Mouse (Mus musculus) forebrain, postnatal 0 days (tissue): ENCODE data around the gene Hnrnpab. TPM values are rescaled to one million over a fixed set of nuclear protein-coding genes. Genes with fewer than 3 reads are reported as not detected.

Source experiments
- ATAC-seq: fragments of 200-750 bp; cut with Nextera tagmentation; 2 replicates; pipeline ENCODE4 v1.8.0; 2017; ENCODE audit warnings: mild to moderate bottlenecking, moderate library complexity
- DNase-seq: peaks from one replicate; pipeline ENCODE4 v3.0.0-alpha.2; 2015
- H3K27ac ChIP-seq: fragments of 300-500 bp; sonication (generic); 2 replicates; pipeline ENCODE4 v1.5.1; 2014; ENCODE audit warnings: low read depth, mild to moderate bottlenecking, antibody characterized with exemption, low read length, moderate library complexity, mixed read lengths
- H3K27me3 ChIP-seq: fragments of 300-500 bp; sonication (generic); 2 replicates; pipeline ENCODE4 v1.6.1; 2014; ENCODE audit warnings: mild to moderate bottlenecking, low read length, mixed read lengths; ENCODE audit not compliant: insufficient read depth
- H3K36me3 ChIP-seq: fragments of 300-500 bp; sonication (generic); 2 replicates; pipeline ENCODE4 v1.6.1; 2014; ENCODE audit warnings: mild to moderate bottlenecking, moderate library complexity; ENCODE audit not compliant: insufficient read depth
- H3K4me1 ChIP-seq: fragments of 300-500 bp; sonication (generic); 2 replicates; pipeline ENCODE4 v1.6.1; 2014; ENCODE audit warnings: antibody characterized with exemption; ENCODE audit not compliant: insufficient read depth
- H3K4me2 ChIP-seq: fragments of 300-500 bp; sonication (generic); 2 replicates; pipeline ENCODE4 v1.6.1; 2014; ENCODE audit warnings: low read depth, mild to moderate bottlenecking, moderate library complexity
- H3K4me3 ChIP-seq: fragments of 300-500 bp; sonication (generic); 2 replicates; pipeline ENCODE4 v1.5.1; 2014; ENCODE audit warnings: low read depth, low read length, mixed read lengths
- H3K9ac ChIP-seq: fragments of 300-500 bp; sonication (generic); 2 replicates; pipeline ENCODE4 v1.6.1; 2014; ENCODE audit warnings: mild to moderate bottlenecking
- H3K9me3 ChIP-seq: fragments of 300-500 bp; sonication (generic); 2 replicates; pipeline ENCODE4 v1.6.1; 2016; ENCODE audit warnings: low read length
- CTCF ChIP-seq: sonication (generic); IDR thresholded peaks from 2 replicates; pipeline ENCODE4 v1.5.1; 2016; ENCODE audit warnings: antibody characterized with exemption, control low read depth, low read depth
- WGBS: fragments of 180-500 bp; shearing (Covaris S2); extraction: QIAGEN DNeasy Blood & Tissue Kit; methylation state at CpG from one replicate; pipeline ENCODE4 v1.1.7; 2014; 5-methylcytosine and 5-hydroxymethylcytosine counted together
- polyA plus RNA-seq: library from polyadenylated mRNA; unstranded; fragments of >200 nt; fragmentation: Nextera tagmentation; extraction: Ambion mirVana; gene quantifications from 2 replicates; pipeline ENCODE4 v1.2.1, GENCODE M21; 2015
- total RNA-seq: library from RNA; depleted of rRNA; stranded (reverse); fragments of >200 nt; gene quantifications from 2 replicates; pipeline ENCODE4 v1.2.3, GENCODE M21; 2014

The Hnrnpab gene
- total and polyA plus RNA-seq, 2 experiments from 2014 or later = 350 to 364 TPM

- Histone ChIP-seq H3K36me3 (peaks cover 5% of the 10 kb centered on the region; the same call in 1 of the 2 replicates), H3K27ac (no peak overlapping the region), H3K9ac (peak overlapping the region; percentile 73; the same call in 1 of the 2 replicates), H3K4me3 (peak overlapping the region; percentile 64), H3K4me2 (peak overlapping the region; percentile 86), H3K27me3 (no peaks in the 10 kb centered on the region), H3K9me3 (no peaks in the 10 kb centered on the region), H3K4me1 (no peaks in the 10 kb centered on the region)
- WGBS = 35% methylated on average over 11 of the region's 11 CpGs
- DNase-seq (no peak), ATAC-seq (0 out of 2 replicates have a peak, but pooled peaks have one; percentile 2)
- TF ChIP-seq CTCF = no peak
Observed at GRCm38 (mm10) chr11:51649111-51649888, 42.7 kb upstream of the Hnrnpab start.

GRCm38 (mm10) chr11:51648566-51648965 is 41.9 kb upstream of the Hnrnpab start:
- ATAC-seq = no peak
- H3K36me3 ChIP-seq = peaks cover 8% of the 10 kb centered on the region; the same call in 1 of the 2 replicates
- no peak overlapping the region for H3K4me3 ChIP-seq
- no peak for TF ChIP-seq CTCF
- no peaks in the 10 kb centered on the region for H3K9me3 ChIP-seq
- H3K27ac ChIP-seq = no peak overlapping the region
- no peaks in the 10 kb centered on the region for H3K27me3 ChIP-seq
- H3K4me2 ChIP-seq = peak overlapping the region; percentile 86; the same call in 1 of the 2 replicates
- no peak for DNase-seq
- WGBS = 19% methylated on average over 3 of the region's 3 CpGs
- no peak overlapping the region for H3K9ac ChIP-seq
- no peaks in the 10 kb centered on the region for H3K4me1 ChIP-seq

- DNase-seq (no peak), ATAC-seq (no peak)
- no peak for TF ChIP-seq CTCF
- no peak overlapping the region for H3K9ac ChIP-seq
- H3K4me3 ChIP-seq = no peak overlapping the region
- no peak overlapping the region for H3K27ac ChIP-seq
- no peaks in the 10 kb centered on the region for H3K27me3 ChIP-seq
- peaks cover 8% of the 10 kb centered on the region; the same call in 1 of the 2 replicates for H3K36me3 ChIP-seq
- H3K4me1 ChIP-seq = no peaks in the 10 kb centered on the region
- 80% methylated on average over 15 of the region's 15 CpGs for WGBS
- no peak overlapping the region for H3K4me2 ChIP-seq
- H3K9me3 ChIP-seq = no peaks in the 10 kb centered on the region
Observed at GRCm38 (mm10) chr11:51646751-51647667, 40.4 kb upstream of the Hnrnpab start.

GRCm38 (mm10) chr11:51646245-51646644 is 39.6 kb upstream of the Hnrnpab start:
- no peaks in the 10 kb centered on the region for H3K27me3 ChIP-seq
- peaks cover 8% of the 10 kb centered on the region; the same call in 1 of the 2 replicates for H3K36me3 ChIP-seq
- no peak for ATAC-seq
- H3K9me3 ChIP-seq = no peaks in the 10 kb centered on the region
- H3K4me3 ChIP-seq = no peak overlapping the region
- no peak for TF ChIP-seq CTCF
- H3K4me1 ChIP-seq = no peaks in the 10 kb centered on the region
- H3K27ac ChIP-seq = no peak overlapping the region
- H3K4me2 ChIP-seq = no peak overlapping the region
- 79% methylated on average over 7 of the region's 7 CpGs for WGBS
- DNase-seq = no peak
- no peak overlapping the region for H3K9ac ChIP-seq

- H3K4me3 ChIP-seq = no peak overlapping the region
- 63% methylated on average over 13 of the region's 13 CpGs for WGBS
- no peak overlapping the region for H3K4me2 ChIP-seq
- H3K9me3 ChIP-seq = no peaks in the 10 kb centered on the region
- no peak overlapping the region for H3K9ac ChIP-seq
- no peaks in the 10 kb centered on the region for H3K4me1 ChIP-seq
- no peak overlapping the region for H3K27ac ChIP-seq
- DNase-seq = no peak
- ATAC-seq = no peak
- H3K36me3 ChIP-seq = peaks cover 8% of the 10 kb centered on the region; the same call in 1 of the 2 replicates
- H3K27me3 ChIP-seq = no peaks in the 10 kb centered on the region
- TF ChIP-seq CTCF = no peak
Observed at GRCm38 (mm10) chr11:51645293-51645692, 38.6 kb upstream of the Hnrnpab start.

GRCm38 (mm10) chr11:51644217-51644616 is 37.6 kb upstream of the Hnrnpab start:
- no peak overlapping the region for H3K9ac ChIP-seq
- peaks cover 8% of the 10 kb centered on the region; the same call in 1 of the 2 replicates for H3K36me3 ChIP-seq
- H3K27ac ChIP-seq = no peak overlapping the region
- WGBS = 77% methylated on average over 16 of the region's 16 CpGs
- H3K9me3 ChIP-seq = no peaks in the 10 kb centered on the region
- no peaks in the 10 kb centered on the region for H3K27me3 ChIP-seq
- no peak overlapping the region for H3K4me2 ChIP-seq
- no peak for TF ChIP-seq CTCF
- ATAC-seq (no peak), DNase-seq (no peak)
- no peak overlapping the region for H3K4me3 ChIP-seq
- no peaks in the 10 kb centered on the region for H3K4me1 ChIP-seq
